Mouse (Mus musculus) kidney, postnatal 10 days (tissue): ENCODE data around the gene Ctsw.

Source experiments
- DNase-seq: peaks from one replicate; pipeline ENCODE4 v3.0.0; 2021; ENCODE audit warnings: mixed read lengths

Gene Ctsw

GRCm38 (mm10) chr19:5461411-5461810, 6.9 kb downstream of the Ctsw start:
- no peak for DNase-seq

DNA sequence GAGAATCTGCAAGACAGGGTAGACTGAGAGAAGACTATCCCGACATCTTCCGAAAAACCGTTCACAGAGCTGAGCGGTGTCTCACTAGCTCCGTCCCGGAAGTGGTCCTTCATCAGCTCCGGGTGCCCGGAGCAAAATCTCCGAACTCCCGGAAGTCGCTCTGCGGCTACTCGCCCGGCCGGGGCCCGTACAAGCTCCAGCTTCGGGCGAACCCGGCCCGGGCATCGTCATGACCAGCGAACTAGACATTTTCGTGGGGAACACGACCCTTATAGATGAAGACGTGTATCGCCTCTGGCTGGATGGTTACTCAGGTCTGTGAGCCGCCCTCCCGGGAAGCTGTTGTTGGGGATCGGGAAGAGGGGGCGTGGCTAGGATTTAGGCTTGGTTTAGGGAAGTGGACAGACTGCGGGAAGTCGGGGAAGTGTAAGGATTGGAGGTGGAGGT, 7.8 kb downstream of the Ctsw start, which contains the start of gene Fibp:
Fibp (plus strand) TSS at position 151 of the 447 bp plus-strand sequence.
- DNase-seq, result peak; percentile 92

- DNase-seq, result no peak
Observed at GRCm38 (mm10) chr19:5459896-5460295, 8.4 kb downstream of the Ctsw start.

DNA sequence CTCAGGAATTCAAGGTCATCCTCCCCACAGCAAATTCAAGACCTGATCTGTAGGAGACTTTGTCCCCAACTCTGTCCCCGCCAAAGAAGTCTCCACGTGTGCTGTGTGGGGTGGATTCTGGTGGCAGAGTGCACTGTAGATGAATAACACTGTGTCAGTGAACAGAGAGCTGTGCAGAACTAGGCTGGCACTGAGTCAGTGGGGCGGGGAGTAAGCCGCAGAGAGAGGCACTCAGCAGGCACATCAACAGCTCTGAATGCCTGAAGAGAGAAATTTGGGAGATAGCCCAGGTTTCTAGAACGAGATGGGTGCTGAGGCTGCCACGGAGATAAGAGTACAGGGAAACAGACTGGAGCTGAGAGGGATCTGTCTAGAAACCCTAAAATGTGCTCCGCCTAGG, 9.3 kb downstream of the Ctsw start:
- no peak for DNase-seq

DNA sequence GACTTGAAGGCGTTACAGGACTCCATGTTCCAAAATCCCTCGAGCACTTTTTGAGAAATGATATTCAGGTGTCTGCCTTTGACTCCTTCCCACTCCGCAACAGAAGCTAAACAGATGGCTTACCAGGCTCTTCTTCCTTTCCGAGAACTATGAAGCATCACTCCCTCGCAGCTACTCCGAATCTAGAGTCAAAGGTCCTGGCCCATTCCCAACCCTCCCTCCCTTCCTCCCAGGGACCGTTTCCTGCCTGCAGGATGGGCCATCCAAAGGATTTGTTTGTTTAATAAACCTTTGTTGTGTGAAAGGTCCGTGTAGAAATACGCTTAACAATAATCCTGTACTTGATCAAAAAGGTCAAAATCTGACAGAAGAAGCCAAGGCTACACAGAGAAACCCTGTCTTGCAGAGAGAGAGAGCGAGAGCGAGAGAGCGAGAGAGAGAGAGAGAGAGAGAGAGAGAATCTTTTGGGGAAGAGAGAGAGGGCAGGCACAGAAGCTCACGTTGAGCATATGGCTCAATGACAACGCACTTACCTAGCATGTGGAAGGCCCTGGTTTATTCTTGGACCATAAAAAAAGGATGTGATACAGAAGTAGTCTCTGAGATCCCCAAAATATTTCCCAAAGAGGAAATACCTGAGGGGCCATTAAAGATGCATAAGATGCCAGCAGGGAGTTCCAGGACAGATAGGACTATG, 10.4 kb downstream of the Ctsw start, which contains the start of gene Ccdc85b:
Ccdc85b (minus strand) TSS at position 149 of the 697 bp plus-strand sequence.
- peak; percentile 71 for DNase-seq

- peak; percentile 98 for DNase-seq
Observed at GRCm38 (mm10) chr19:5456922-5457745, 11.2 kb downstream of the Ctsw start.

- peak; percentile 67 for DNase-seq
Observed at GRCm38 (mm10) chr19:5456241-5456921, 11.9 kb downstream of the Ctsw start.

GRCm38 (mm10) chr19:5455568-5455967, 12.7 kb downstream of the Ctsw start:
- DNase-seq, result no peak

DNA sequence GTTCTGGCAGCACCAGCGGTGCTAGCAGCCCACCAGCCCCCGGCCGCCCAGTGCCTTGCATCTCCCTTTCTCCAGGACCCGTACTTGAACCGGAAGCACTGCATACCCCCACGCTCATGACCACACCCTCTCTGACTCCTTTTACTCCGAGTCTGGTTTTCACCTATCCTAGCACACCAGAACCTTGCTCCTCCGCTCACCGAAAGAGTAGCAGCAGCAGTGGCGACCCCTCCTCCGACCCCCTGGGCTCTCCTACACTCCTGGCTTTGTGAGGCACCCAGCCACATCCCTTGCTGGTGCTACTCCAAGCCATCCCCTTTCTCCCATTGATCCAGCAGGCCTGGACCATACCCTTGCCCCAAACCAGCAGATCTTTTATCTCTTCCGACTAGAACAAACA, 13.3 kb downstream of the Ctsw start:
- DNase-seq, result no peak

DNA sequence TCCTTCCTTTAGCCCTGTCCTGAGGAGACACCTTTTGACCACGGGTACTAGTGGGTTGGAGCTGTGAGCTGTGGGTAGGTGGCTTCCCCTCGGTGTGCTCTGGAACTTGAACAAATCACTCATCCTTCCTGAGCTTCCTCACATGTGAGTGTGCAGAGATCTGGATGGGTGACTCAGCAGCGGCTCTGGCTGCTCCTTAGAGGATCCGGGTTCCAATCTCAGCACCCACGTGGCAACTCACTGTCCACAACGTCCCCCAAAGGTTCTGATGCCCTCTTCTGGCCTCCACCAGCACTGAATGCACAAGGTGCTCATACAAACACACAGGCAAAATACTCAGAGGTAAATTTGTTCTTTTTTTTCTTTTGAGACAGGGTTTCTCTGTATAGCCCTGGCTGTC, 16.5 kb downstream of the Ctsw start:
- no peak for DNase-seq

- no peak for DNase-seq
Observed at GRCm38 (mm10) chr19:5449673-5450072, 18.6 kb downstream of the Ctsw start.

- no peak for DNase-seq
Observed at GRCm38 (mm10) chr19:5448354-5449150, 19.8 kb downstream of the Ctsw start.

DNA sequence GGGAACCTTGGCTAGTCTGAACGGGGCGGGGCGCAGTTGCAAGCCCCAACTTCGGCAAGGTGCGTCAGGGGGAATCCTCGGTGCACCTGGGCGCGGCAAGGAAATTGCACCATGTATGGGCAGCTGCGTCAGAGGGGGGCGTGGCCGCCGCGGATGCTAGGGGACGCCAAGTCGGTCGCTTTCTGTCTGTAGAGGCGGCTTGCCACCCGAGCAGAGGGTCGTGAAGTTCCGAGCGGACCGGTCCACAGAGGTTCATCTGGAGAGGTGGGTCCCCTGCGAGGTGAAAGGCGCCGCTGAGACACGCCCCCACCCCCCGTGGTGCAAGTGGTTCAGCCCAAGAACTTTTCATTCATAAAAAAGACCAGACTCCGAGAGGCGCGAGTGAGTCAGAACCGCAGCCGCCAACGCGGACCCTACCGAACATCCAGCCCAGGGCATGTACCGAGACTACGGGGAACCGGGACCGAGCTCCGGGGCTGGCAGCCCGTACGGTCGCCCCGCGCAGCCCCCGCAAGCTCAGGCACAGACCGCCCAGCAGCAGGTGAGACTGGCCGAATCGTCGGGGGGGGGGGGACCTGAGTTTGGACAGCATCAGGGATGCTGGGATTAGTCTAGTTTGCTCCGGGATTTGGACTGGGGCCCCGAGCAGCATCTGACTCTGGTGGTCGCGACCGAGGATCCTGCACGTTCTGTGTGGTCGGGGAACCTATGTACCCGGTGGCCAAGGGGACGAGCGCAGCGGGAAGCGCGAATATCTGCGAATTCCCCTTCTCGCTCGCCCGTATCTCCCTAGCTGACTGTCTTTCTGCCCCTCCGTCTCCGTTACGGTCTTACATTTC, 20.6 kb downstream of the Ctsw start, which contains the start of gene Fosl1:
Fosl1 (plus strand) TSS at position 33 of the 839 bp plus-strand sequence.
- peak; percentile 85 for DNase-seq

- no peak for DNase-seq
Observed at GRCm38 (mm10) chr19:5445747-5446146, 22.6 kb downstream of the Ctsw start.

- DNase-seq, result no peak
Observed at GRCm38 (mm10) chr19:5444954-5445353, 23.4 kb downstream of the Ctsw start.

DNA sequence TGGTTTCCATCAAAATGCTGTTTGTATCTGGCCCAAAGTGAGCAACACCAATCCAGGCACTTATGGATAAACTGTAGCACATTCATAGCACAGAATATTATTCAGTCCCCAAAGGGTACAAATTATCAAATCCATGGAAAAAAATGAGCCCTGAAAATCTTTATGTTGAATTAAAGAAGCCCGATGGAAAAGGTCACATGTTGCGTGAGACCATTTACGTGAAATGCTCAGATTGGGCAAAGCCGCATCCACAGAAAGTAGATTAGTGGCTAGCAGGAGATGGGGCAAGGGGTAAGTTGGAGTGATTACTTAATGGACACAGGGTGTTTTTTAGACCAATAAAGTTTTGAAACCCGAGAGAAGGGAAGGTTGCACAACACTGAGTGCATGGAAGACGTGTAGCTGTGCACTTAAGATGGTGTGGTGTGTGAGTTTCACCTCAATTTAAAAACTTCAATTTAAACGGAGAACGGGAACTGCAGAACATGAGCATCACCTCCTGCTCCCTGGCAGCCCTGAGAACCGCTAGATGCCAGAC, 23.9 kb downstream of the Ctsw start:
- no peak for DNase-seq

GRCm38 (mm10) chr19:5433951-5434350, 34.4 kb downstream of the Ctsw start:
- DNase-seq, result no peak

- DNase-seq, result peak; percentile 77
Observed at GRCm38 (mm10) chr19:5432992-5433852, 35.1 kb downstream of the Ctsw start.

GRCm38 (mm10) chr19:5431911-5432464, 36.3 kb downstream of the Ctsw start:
- no peak for DNase-seq

DNA sequence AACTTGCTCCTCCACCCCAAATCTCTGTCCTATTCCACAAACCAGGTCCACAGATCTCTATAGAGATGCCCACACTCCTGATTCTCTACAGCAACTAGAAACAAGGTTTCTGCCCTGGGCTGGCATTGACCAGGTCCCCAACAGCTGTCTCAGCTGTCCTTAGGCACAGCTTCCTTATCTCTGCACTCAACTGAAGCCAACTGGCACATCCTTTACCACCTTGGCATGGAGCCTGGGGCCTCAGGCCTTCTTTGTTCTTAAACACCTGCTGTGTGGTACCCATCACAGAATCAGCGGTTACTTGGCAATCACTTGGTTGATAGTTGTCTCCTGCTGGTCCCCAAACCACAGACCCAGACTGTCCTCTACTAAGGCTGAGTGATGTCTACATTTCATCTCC, 37.9 kb downstream of the Ctsw start:
- no peak for DNase-seq
